Mouse (Mus musculus) cerebellum, adult 18-20 months (tissue): ENCODE results near the gene Olfr231.

Source experiments
- DNase-seq, 2 experiments: peaks; one replicate each; pipeline ENCODE4 v3.0.0; 2021

Gene Olfr231

DNA sequence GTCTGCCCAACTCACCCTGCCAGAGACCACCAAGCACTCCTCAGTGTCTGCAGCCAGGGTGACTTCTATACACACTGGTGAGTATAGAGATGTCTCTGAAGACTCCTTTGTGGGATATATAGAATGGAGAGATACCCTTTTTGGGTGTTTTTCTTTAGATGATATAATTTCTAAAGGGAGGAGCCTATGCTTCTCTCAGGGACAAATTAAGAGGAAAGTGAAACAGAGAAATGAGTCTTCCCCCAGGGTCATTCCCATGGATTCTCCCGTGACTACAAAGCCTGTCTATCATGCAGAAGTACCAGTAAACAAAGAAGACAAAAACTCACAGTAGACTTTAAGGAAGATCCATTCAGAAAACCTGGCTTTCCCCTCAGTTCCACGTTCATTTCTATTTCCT lies at the start of gene Olfr231:
Gene Olfr231 (minus strand): TSS at position 101 of the 400 bp plus-strand sequence.
- DNase-seq = no peak

DNA sequence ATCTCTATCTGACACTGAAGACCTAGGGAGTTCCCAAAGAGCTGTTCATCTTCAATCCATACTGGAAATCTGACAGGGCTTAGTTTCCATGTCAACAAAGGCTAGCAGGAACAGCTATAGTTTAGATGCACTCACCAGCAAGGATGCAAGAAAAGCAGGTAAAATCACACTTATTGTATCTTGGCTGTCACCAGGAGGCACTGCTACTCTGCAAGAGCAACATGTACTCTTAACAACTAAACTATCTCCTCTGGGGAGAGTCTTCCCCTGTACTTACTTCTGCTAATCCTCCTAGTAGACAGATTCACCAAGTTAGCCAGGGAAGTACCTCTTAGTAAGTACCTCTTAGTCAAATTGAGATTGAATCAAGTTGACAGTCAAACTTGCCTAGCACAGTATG lies 48.1 kb upstream of the Olfr231 start:
- DNase-seq = no peak

- DNase-seq = no peak
These were observed 38.1 kb upstream of the Olfr231 start for GRCm38 (mm10) chr1:174159095-174159494.

DNA sequence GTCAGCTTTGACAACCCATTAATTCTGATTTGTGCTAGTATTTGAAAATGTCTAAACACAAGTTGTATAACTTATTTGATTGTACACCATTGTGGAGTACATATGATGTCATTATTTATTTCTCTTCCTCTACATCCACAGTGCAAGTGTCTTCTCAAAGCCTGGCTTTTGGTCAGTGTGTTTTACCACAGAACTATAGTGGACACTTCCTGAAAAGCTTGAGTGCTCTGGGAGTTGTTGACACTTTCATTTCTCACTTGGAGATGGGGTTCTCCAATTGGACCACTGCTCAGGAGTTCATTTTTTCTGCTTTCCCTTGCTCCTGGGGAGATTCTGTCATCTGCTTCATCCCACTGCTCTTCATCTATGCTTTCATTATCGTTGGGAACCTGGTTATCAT lies 37.5 kb upstream of the Olfr231 start:
- DNase-seq = no peak

DNA sequence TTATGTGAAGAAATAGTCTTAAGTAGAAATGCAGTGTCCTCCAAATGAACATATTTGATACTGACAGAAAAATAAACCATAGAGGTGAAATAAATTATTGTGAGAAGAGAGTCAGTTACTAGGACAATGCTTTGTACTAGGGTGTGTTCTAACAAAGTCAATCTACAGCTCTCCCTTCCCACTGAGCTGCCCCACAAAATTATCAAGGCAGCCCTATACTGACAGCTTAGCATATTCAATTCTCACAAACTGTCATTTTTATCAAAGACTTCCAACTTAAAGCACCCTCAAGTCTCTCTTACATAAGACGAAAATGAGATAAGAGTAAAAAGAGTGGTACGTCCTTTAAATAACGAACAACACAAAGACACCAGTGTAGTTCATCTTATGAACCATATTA lies 36.7 kb upstream of the Olfr231 start:
- no peak for DNase-seq

GRCm38 (mm10) chr1:174155333-174155732 lies 34.4 kb upstream of the Olfr231 start, which contains the start of gene Olfr420:
Gene Olfr420, plus strand, starts transcription at chr1:174155633.
- no peak for DNase-seq

GRCm38 (mm10) chr1:174149289-174149688 lies 28.3 kb upstream of the Olfr231 start:
- DNase-seq = no peak

DNA sequence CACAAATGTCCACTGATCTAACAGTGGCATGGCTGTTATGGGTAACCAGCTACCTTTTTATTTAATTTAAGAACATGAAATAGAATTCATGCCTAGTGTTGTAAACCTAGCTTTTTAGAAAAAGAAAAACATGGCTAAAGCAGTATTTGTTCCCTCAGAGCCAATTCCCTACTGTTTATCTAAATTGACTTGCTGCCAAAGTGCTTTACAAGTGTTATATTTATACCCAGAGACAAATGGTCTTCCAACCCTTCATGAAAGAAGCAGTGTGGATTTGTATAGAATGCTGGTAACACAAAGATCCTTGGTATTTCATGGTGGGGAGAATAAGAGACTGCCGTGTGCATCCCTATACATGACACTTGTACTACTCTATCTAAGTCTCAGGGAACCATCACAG lies 25.7 kb upstream of the Olfr231 start:
- DNase-seq = no peak

DNA sequence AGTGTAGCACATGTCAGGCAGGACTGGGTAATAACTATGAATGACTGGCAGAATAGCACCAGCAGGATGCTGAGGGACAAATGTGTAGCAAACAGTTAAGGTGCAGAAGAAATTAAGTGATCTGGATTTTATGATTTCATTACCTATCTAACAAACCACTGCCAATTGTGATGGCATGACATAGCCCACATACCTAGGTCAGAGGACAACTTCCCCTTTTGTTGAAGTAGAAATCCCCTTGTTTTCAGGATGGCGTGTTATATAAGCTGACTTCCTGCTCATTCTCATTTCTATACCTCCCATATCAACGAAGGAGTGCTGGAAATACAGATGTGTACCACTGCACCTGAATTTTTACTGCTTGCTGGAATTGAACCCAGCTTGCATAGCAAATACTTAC lies 20.4 kb upstream of the Olfr231 start:
- DNase-seq = no peak

- DNase-seq = no peak
These were observed 11.0 kb upstream of the Olfr231 start for GRCm38 (mm10) chr1:174131999-174132398.

DNA sequence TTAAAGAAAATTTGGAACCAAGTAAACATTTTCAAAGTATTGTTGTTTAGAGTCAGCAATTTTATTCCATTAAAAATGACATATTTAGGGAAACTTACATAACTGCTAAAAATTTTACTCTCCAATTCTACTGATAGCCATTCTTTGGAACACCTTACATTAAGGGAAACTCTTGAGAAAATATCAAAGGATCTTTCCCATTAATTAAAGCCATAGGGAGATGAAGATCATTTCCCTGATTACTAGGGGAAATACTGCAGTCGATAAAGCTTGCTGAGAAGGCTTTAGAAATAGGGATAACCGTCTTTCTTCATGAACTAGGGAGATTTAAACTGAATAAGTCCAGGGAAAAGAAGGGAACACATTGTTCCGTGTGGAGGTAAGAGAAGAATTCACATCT lies 10.3 kb upstream of the Olfr231 start, which contains the start of gene Olfr424:
Gene Olfr424 (plus strand): TSS at position 301 of the 400 bp plus-strand sequence.
- DNase-seq = no peak

GRCm38 (mm10) chr1:174103735-174104134 lies 17.2 kb downstream of the Olfr231 start:
- no peak for DNase-seq

GRCm38 (mm10) chr1:174096591-174096990 lies 24.4 kb downstream of the Olfr231 start, which contains the start of gene Olfr427:
Gene Olfr427, plus strand, starts transcription at chr1:174096891.
- no peak for DNase-seq

DNA sequence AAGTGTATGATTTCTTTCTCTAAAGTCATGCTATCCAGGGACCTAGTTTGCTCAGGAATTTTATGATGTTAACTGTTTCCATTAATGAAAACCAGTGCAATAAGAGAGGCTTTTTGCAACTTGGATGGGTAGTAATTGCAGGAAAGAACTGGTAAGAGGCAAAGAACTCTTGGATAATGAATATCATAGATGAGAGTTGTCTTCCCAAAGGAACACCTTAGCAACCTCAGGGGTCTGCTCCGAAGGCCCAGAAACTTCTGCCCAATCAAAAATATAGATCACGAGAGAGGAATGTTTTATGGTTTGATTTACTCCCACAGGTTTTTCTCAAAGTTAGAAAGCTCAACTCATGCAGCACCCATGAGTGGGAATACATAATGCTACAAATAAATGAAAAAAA lies 36.9 kb downstream of the Olfr231 start, which contains the start of gene Olfr429:
Gene Olfr429 (plus strand): TSS at position 301 of the 400 bp plus-strand sequence.
- DNase-seq = no peak

- no peak for DNase-seq
These were observed 54.7 kb downstream of the Olfr231 start, which contains the start of gene Olfr430 for GRCm38 (mm10) chr1:174066305-174066704. Gene Olfr430, plus strand, starts transcription at chr1:174066605.
